Mouse (Mus musculus) cerebellum, adult 9-11 months (tissue): Measurements from ENCODE around the gene 5730522E02Rik.

Experiments used
- DNase-seq: peaks from one replicate; pipeline ENCODE4 v3.0.0; 2022

The 5730522E02Rik gene

GRCm38 (mm10) chr11:25994128-25994527 lies 216.4 kb downstream of the 5730522E02Rik start:
- DNase-seq, result no peak

GRCm38 (mm10) chr11:25992216-25992615 lies 218.3 kb downstream of the 5730522E02Rik start:
- DNase-seq, result no peak

GRCm38 (mm10) chr11:25978736-25979276 lies 231.8 kb downstream of the 5730522E02Rik start:
- DNase-seq, result no peak

- no peak for DNase-seq
Observed at GRCm38 (mm10) chr11:25941504-25941903, 269.1 kb downstream of the 5730522E02Rik start.

- DNase-seq, result no peak
Observed at GRCm38 (mm10) chr11:25940716-25941294, 269.8 kb downstream of the 5730522E02Rik start.

GRCm38 (mm10) chr11:25926267-25926666 lies 284.3 kb downstream of the 5730522E02Rik start:
- DNase-seq, result no peak

GRCm38 (mm10) chr11:25902321-25902720 lies 308.2 kb downstream of the 5730522E02Rik start:
- no peak for DNase-seq

GRCm38 (mm10) chr11:25901666-25902065 lies 308.9 kb downstream of the 5730522E02Rik start:
- no peak for DNase-seq

- no peak for DNase-seq
Observed at GRCm38 (mm10) chr11:25893906-25894305, 316.7 kb downstream of the 5730522E02Rik start.

- DNase-seq, result no peak
Observed at GRCm38 (mm10) chr11:25872983-25873382, 337.6 kb downstream of the 5730522E02Rik start.

GRCm38 (mm10) chr11:25872317-25872716 lies 338.2 kb downstream of the 5730522E02Rik start:
- DNase-seq, result no peak

- peak; percentile 36 for DNase-seq
Observed at GRCm38 (mm10) chr11:25866292-25866691, 344.3 kb downstream of the 5730522E02Rik start.

- peak; percentile 26 for DNase-seq
Observed at GRCm38 (mm10) chr11:25862686-25863085, 347.9 kb downstream of the 5730522E02Rik start.

GRCm38 (mm10) chr11:25856629-25857568 lies 353.7 kb downstream of the 5730522E02Rik start:
- DNase-seq, result no peak

- DNase-seq, result no peak
Observed at GRCm38 (mm10) chr11:25855794-25856193, 354.8 kb downstream of the 5730522E02Rik start.

- DNase-seq, result no peak
Observed at GRCm38 (mm10) chr11:25854216-25854615, 356.3 kb downstream of the 5730522E02Rik start.

GRCm38 (mm10) chr11:25853032-25853431 lies 357.5 kb downstream of the 5730522E02Rik start:
- DNase-seq, result no peak

- no peak for DNase-seq
Observed at GRCm38 (mm10) chr11:25848824-25849644, 361.5 kb downstream of the 5730522E02Rik start.

GRCm38 (mm10) chr11:25838451-25838850 lies 372.1 kb downstream of the 5730522E02Rik start:
- DNase-seq, result no peak

- no peak for DNase-seq
Observed at GRCm38 (mm10) chr11:25819789-25820188, 390.8 kb downstream of the 5730522E02Rik start.

GRCm38 (mm10) chr11:25813446-25813845 lies 397.1 kb downstream of the 5730522E02Rik start:
- no peak for DNase-seq

GRCm38 (mm10) chr11:25787691-25788090 lies 422.9 kb downstream of the 5730522E02Rik start:
- no peak for DNase-seq

GRCm38 (mm10) chr11:25772231-25772630 lies 438.3 kb downstream of the 5730522E02Rik start:
- DNase-seq, result no peak
